Mouse (Mus musculus): ENCODE measurements around the gene Fam32a.

DNA sequence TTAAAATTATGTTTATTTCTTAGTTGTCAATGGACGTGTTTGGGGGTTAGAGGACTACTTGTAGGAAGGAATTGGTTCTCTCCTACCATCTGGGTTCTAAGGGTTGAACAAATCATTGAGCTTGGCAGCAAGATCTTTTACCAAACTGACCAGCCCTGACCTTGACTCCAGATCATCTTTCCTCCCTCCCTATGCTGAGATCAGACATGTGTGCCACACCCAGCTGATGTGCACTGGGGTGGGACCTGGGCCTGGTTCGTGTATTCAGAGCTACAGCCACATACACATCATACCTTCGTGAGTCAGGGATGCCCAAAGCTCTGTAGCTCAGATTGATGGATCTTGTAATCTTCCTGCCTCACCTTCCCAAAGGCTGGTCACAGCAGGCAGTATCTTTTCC lies 52.2 kb downstream of the Fam32a start:
- TF ChIP-seq EP300 (optimal IDR thresholded peaks at IDR 0.05) (no peak), CTCF (IDR thresholded peaks at IDR 0.05; ENCODE audit: low read depth) (no peak)

Measured in stomach, postnatal 0 days (tissue).